Mouse (Mus musculus) ES-Bruce4 (cell line): ENCODE data around the gene Plet1.

Experiments used
- CTCF ChIP-seq: IDR thresholded peaks from one replicate; pipeline ENCODE4 v1.8.1; 2011; ENCODE audit warnings: low read depth, low read length
- EP300 ChIP-seq: IDR thresholded peaks from 2 replicates; pipeline ENCODE4 v1.6.1; 2011; ENCODE audit warnings: low read depth, low read length; ENCODE audit not compliant: insufficient read depth
- POLR2A ChIP-seq: IDR thresholded peaks from one replicate; pipeline ENCODE4 v1.8.1; 2011; ENCODE audit warnings: low read length; ENCODE audit not compliant: insufficient read depth

DNA sequence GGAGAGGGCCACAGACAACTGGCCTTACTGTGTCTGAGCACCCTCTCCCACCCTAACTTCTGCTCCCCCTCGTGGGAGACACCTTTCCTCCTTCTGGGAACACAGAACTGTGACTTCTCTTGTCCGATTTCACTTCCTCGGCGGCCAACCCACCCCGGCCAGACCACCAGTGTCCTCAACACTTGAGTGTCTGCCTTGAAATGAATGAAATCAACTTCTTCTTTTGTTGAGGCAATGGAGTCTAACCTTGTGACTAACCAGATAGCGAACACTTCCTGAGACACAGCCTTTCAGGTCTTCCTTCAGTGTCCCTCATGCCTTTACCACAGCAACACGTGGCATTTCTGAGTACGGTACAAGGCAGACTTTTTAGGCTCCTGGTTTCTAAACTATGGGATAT is 11.6 kb upstream of the Plet1 start:
- no peak for TF ChIP-seq POLR2A
- no peak for TF ChIP-seq CTCF
- TF ChIP-seq EP300 = no peak
